Mouse (Mus musculus) kidney, adult 2 months (tissue): Measurements from ENCODE around the gene Vangl2.

Source experiments
- CTCF ChIP-seq: fragments of 200-500 bp; conservative IDR thresholded peaks from 2 replicates; pipeline ENCODE4 v1.5.1; 2011; ENCODE audit warnings: low read depth, mild to moderate bottlenecking, control low read depth, low read length, moderate library complexity, mixed read lengths; ENCODE audit not compliant: insufficient read depth, insufficient read length
- POLR2A ChIP-seq: fragments of 200-500 bp; IDR thresholded peaks from one replicate; pipeline ENCODE4 v1.6.1; 2011; ENCODE audit warnings: low read depth, low read length, control low read depth

DNA sequence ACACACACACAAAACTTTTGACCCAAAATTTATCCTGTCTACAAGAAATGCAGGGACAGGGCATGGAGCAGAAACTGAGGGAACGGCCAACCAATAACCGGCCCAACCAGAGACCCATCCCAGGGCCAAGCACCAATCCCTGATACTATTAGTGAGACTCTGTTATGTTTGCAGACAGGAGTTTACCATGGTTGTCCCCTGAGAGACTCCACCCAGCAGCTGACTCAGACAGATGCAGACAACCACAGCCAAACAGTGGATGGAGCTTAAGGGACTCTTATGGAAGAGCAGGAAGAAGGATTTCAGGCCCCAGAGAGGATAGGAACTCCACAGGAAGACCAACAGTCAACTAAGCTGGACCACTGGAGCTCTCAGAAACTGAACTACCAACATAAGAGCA lies 1.7 kb upstream of the Vangl2 start:
- TF ChIP-seq POLR2A (no peak), CTCF (no peak)
